8 mouse cellular contexts compared by ENCODE assay signal in genomic region chr7:117375886-117376309, GRCm38 (mm10). TPM values are rescaled to one million over a fixed set of nuclear protein-coding genes. Genes with fewer than 3 reads are reported as not detected.
DNase-seq lines count a peak whose midpoint lies in the region; ATAC-seq and TF ChIP-seq lines count a peak whose summit lies in the region.

No protein-coding gene starts in this region.

- H3K36me3 ChIP-seq in kidney, adult 2 months (ENCODE audit: control insufficient read depth, insufficient read depth, low read length): no peaks in the 10 kb centered on the region
- H3K36me3 ChIP-seq in kidney, embryonic 14.5 days (ENCODE audit: control insufficient read depth, insufficient read depth, low read length): no peaks in the 10 kb centered on the region

- no peak overlapping the region for H3K4me2 ChIP-seq in kidney, embryonic 14.5 days (replicated peaks; ENCODE audit: low read depth, low read length)

- 0 out of 2 replicates have a peak, but pooled peaks cover 4% of the 10 kb centered on the region for H3K4me1 ChIP-seq in kidney, adult 2 months (ENCODE audit: control insufficient read depth, insufficient read depth, low read length)
- H3K4me1 ChIP-seq in kidney, embryonic 14.5 days (ENCODE audit: control insufficient read depth, insufficient read depth, low read length): no peaks in the 10 kb centered on the region

- H3K9ac ChIP-seq in kidney, embryonic 14.5 days (ENCODE audit: low read depth, low read length): no peak overlapping the region

- TF ChIP-seq CTCF in kidney, adult 2 months (conservative IDR thresholded peaks at IDR 0.05; ENCODE audit: insufficient read depth, insufficient read length, low read depth, low read length): peak; percentile 71

- WGBS in kidney, adult 2 months: 26% methylated on average over 9 of the region's 9 CpGs
- WGBS in kidney, embryonic 14.5 days: 26% methylated on average over 9 of the region's 9 CpGs

- no peak for ATAC-seq in kidney, embryonic 14.5 days (ENCODE audit: low FRiP score, low TSS enrichment)
- ATAC-seq in megakaryocyte-erythroid progenitor cell, adult 5-6 weeks (replicated peaks; ENCODE audit: low FRiP score, low TSS enrichment, poor library complexity, severe bottlenecking): no peak; the same call in 1 of the 2 replicates

- intact Hi-C loops in left cerebral cortex, postnatal 4 days (cut with DNase I): no loop called here

- no peak overlapping the region for H3K4me3 ChIP-seq in kidney, adult 2 months (ENCODE audit: insufficient read depth, low read depth, low read length)
- no peak overlapping the region for H3K4me3 ChIP-seq in kidney, embryonic 14.5 days (ENCODE audit: low read length)

- no peaks in the 10 kb centered on the region for H3K27me3 ChIP-seq in kidney, adult 2 months (replicated peaks; ENCODE audit: control insufficient read depth, insufficient read depth, low read length)
- no peaks in the 10 kb centered on the region for H3K27me3 ChIP-seq in kidney, embryonic 14.5 days (ENCODE audit: control insufficient read depth, insufficient read depth, low read length)

- H3K27ac ChIP-seq in kidney, adult 2 months (ENCODE audit: insufficient read depth, low read depth, low read length): no peak overlapping the region
- H3K27ac ChIP-seq in kidney, embryonic 14.5 days (ENCODE audit: low read depth, low read length): no peak overlapping the region

- H3K9me3 ChIP-seq in kidney, embryonic 14.5 days (ENCODE audit: control insufficient read depth, low read length): no peaks in the 10 kb centered on the region

- no peak for TF ChIP-seq POLR2A in kidney, adult 2 months (IDR thresholded peaks at IDR 0.05; ENCODE audit: low read depth, low read length)

- DNase-seq in kidney, adult 2 months: peak; percentile 74
- peak; percentile 32 for DNase-seq in Muller cell, postnatal 12 days (ENCODE audit: inconsistent ontology term)
- DNase-seq in cerebellum, postnatal 14 days: peak; percentile 75 to 82
- peak; percentile 78 for DNase-seq in heart, postnatal 4 days
- DNase-seq in left cerebral cortex, postnatal 4 days: peak; percentile 66
- DNase-seq in retina, postnatal 7 days (ENCODE audit: low read depth, low spot score): peak; percentile 49

RNA-seq across cellular contexts. Expression of gene Xylt1, which starts 4.9 kb away (rescaled TPM):
- polyA plus RNA-seq in kidney, adult 2 months (2012; rRNA removed): 5.9 and 6.1 TPM in 2 replicates
- polyA plus RNA-seq in kidney, embryonic 14.5 days (2014; fragmentation: Nextera tagmentation; extraction: Ambion mirVana): 3.7 and 4.6 TPM in 2 replicates
- total RNA-seq in heart, postnatal 4 days (2021): 1 to 10 TPM; 6.5 to 6.9 TPM
- total RNA-seq in left cerebral cortex, postnatal 4 days (2021): 10 to 100 TPM; 53.5 to 56.6 TPM
- 14.5 and 21.6 TPM in 2 replicates for total RNA-seq in megakaryocyte-erythroid progenitor cell, adult 5-6 weeks (2014; fragmentation: Nextera tagmentation)
- 12.7 and 13.6 TPM in 2 replicates for total RNA-seq in megakaryocyte-erythroid progenitor cell, adult 5-6 weeks (2017)
